Mouse (Mus musculus) liver, embryonic 11.5 days (tissue): ENCODE data around the gene Abi1. TPM values are rescaled to one million over a fixed set of nuclear protein-coding genes. Genes with fewer than 3 reads are reported as not detected.
"Not testable (repeated sequence)": the region's sequence is repeated elsewhere in the genome, so short reads cannot be mapped to it uniquely, and the experiment has no call there.

Source experiments
- ATAC-seq: fragments of 200-750 bp; cut with Nextera tagmentation; replicated peaks from 2 replicates; pipeline ENCODE4 v1.8.0; 2017; ENCODE audit warnings: moderate number of reproducible peaks, mild to moderate bottlenecking, moderate TSS enrichment, moderate library complexity; ENCODE audit not compliant: low FRiP score
- DNase-seq: peaks from one replicate; pipeline ENCODE4 v3.0.0-alpha.2; 2017; ENCODE audit warnings: low spot score
- H3K27ac ChIP-seq: fragments of 300-500 bp; sonication (generic); 2 replicates; pipeline ENCODE4 v1.5.1; 2014; ENCODE audit warnings: mild to moderate bottlenecking, low read depth, low read length, control low read depth
- H3K27me3 ChIP-seq: fragments of 300-500 bp; sonication (generic); replicated peaks from 2 replicates; pipeline ENCODE4 v1.6.1; 2014; ENCODE audit warnings: low read length, mixed read lengths; ENCODE audit not compliant: control insufficient read depth, insufficient read depth
- H3K36me3 ChIP-seq: fragments of 300-500 bp; sonication (generic); 2 replicates; pipeline ENCODE4 v1.6.1; 2014; ENCODE audit warnings: mild to moderate bottlenecking, low read length, moderate library complexity, mixed read lengths; ENCODE audit not compliant: control insufficient read depth, insufficient read depth
- H3K4me1 ChIP-seq: fragments of 300-500 bp; sonication (generic); replicated peaks from 2 replicates; pipeline ENCODE4 v1.6.1; 2014; ENCODE audit warnings: low read length, mixed read lengths; ENCODE audit not compliant: control insufficient read depth, insufficient read depth
- H3K4me2 ChIP-seq: fragments of 300-500 bp; sonication (generic); 2 replicates; pipeline ENCODE4 v1.6.1; 2014; ENCODE audit warnings: mild to moderate bottlenecking, control low read depth, moderate library complexity
- H3K4me3 ChIP-seq: fragments of 300-500 bp; sonication (generic); 2 replicates; pipeline ENCODE4 v1.5.1; 2014; ENCODE audit warnings: low read depth, low read length, control low read depth
- H3K9ac ChIP-seq: fragments of 300-500 bp; sonication (generic); 2 replicates; pipeline ENCODE4 v1.6.1; 2014; ENCODE audit warnings: low read depth, low read length, control low read depth
- H3K9me3 ChIP-seq: fragments of 300-500 bp; sonication (generic); 2 replicates; pipeline ENCODE4 v1.6.1; 2016; ENCODE audit warnings: low read length, inconsistent platforms, mixed read lengths; ENCODE audit not compliant: control insufficient read depth
- WGBS: fragments of 180-500 bp; shearing (Covaris S2); extraction: QIAGEN DNeasy Blood & Tissue Kit; methylation state at CpG from one replicate; pipeline ENCODE4 v1.1.7; 2014; 5-methylcytosine and 5-hydroxymethylcytosine counted together
- polyA plus RNA-seq: library from polyadenylated mRNA; unstranded; fragments of >200 nt; fragmentation: Nextera tagmentation; extraction: Ambion mirVana; gene quantifications from 2 replicates; pipeline ENCODE4 v1.2.1, GENCODE M21; 2014

The Abi1 gene
- polyA plus RNA-seq, 1 experiment from 2014 or later: 31.2 TPM

GRCm38 (mm10) chr2:22928259-22928658, 111.8 kb downstream of the Abi1 start:
- Histone ChIP-seq H3K9ac (no peak overlapping the region), H3K4me1 (no peaks in the 10 kb centered on the region), H3K4me3 (no peak overlapping the region), H3K36me3 (peaks cover 7% of the 10 kb centered on the region; the same call in 1 of the 2 replicates), H3K9me3 (no peaks in the 10 kb centered on the region), H3K27me3 (no peaks in the 10 kb centered on the region), H3K4me2 (no peak overlapping the region), H3K27ac (no peak overlapping the region)
- 81% methylated on average over 2 of the region's 2 CpGs for WGBS
- DNase-seq (no peak), ATAC-seq (no peak)

- H3K27ac ChIP-seq, ATAC-seq, H3K4me3 ChIP-seq, H3K9me3 ChIP-seq, H3K9ac ChIP-seq, H3K4me1 ChIP-seq, H3K27me3 ChIP-seq, H3K4me2 ChIP-seq, H3K36me3 ChIP-seq, DNase-seq: not testable (repeated sequence)
- WGBS: 85% methylated on average over 2 of the region's 3 CpGs
These were observed 114.1 kb downstream of the Abi1 start for GRCm38 (mm10) chr2:22925911-22926310.

- ATAC-seq: no peak
- no peak overlapping the region for H3K4me3 ChIP-seq
- no peaks in the 10 kb centered on the region for H3K9me3 ChIP-seq
- no peak for DNase-seq
- H3K36me3 ChIP-seq: peaks cover 6% of the 10 kb centered on the region
- H3K4me1 ChIP-seq: no peaks in the 10 kb centered on the region
- no peaks in the 10 kb centered on the region for H3K27me3 ChIP-seq
- no peak overlapping the region for H3K9ac ChIP-seq
- H3K27ac ChIP-seq: no peak overlapping the region
- H3K4me2 ChIP-seq: no peak overlapping the region
- WGBS: 92% methylated on average over 2 of the region's 2 CpGs
These were observed 121.4 kb downstream of the Abi1 start for GRCm38 (mm10) chr2:22918651-22919050.

GRCm38 (mm10) chr2:22914421-22914820, 125.6 kb downstream of the Abi1 start:
- H3K4me3 ChIP-seq: no peak overlapping the region
- no peak overlapping the region for H3K27ac ChIP-seq
- H3K4me1 ChIP-seq: no peaks in the 10 kb centered on the region
- peaks cover 14% of the 10 kb centered on the region for H3K36me3 ChIP-seq
- no peaks in the 10 kb centered on the region for H3K27me3 ChIP-seq
- no peak overlapping the region for H3K4me2 ChIP-seq
- WGBS: 90% methylated on average over 3 of the region's 3 CpGs
- no peak for DNase-seq
- no peak for ATAC-seq
- H3K9ac ChIP-seq: no peak overlapping the region
- no peaks in the 10 kb centered on the region for H3K9me3 ChIP-seq

DNA sequence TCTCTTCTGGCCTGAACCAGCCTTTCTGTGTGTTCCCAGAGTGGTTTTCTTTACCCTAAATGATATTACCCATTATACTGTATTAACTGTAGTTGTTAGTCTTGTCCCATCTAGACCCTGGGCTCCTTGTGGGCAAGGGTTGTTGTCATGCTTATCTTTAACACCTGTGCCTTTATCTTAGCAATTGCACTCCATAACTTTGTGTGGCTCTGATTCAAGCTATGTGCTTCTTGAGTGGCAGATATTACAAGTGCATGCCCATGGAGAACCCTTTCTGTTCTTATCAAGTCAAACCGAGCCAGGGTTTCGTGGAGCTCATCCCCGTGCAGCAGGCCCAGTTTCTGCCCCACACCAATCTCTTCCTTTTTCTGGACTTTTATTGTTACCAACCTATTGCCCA, 136.1 kb downstream of the Abi1 start:
- Histone ChIP-seq H3K27me3 (no peaks in the 10 kb centered on the region), H3K4me3 (no peak overlapping the region), H3K4me2 (no peak overlapping the region), H3K36me3 (peaks cover 14% of the 10 kb centered on the region), H3K9ac (no peak overlapping the region), H3K4me1 (no peaks in the 10 kb centered on the region), H3K27ac (no peak overlapping the region), H3K9me3 (no peaks in the 10 kb centered on the region)
- ATAC-seq (peak; percentile 71), DNase-seq (no peak)
- WGBS: 63% methylated on average over 3 of the region's 3 CpGs

GRCm38 (mm10) chr2:22895282-22896273, 144.5 kb downstream of the Abi1 start, which contains the start of gene Pdss1:
Gene Pdss1 (plus strand): TSS chr2:22895522.
- Histone ChIP-seq H3K27me3 (no peaks in the 10 kb centered on the region), H3K4me1 (peaks cover 5% of the 10 kb centered on the region; the same call in 1 of the 2 replicates), H3K4me2 (peak within 1 kb of the TSS; percentile 69), H3K9me3 (no peaks in the 10 kb centered on the region), H3K9ac (peak within 1 kb of the TSS; percentile 86), H3K4me3 (peak within 1 kb of the TSS; percentile 82), H3K36me3 (peaks cover 3% of the 10 kb centered on the region; the same call in 1 of the 2 replicates), H3K27ac (peak within 1 kb of the TSS; percentile 77)
- WGBS: under 1% methylated on average over 81 of the region's 81 CpGs
- ATAC-seq (peak; percentile 99), DNase-seq (peak; percentile 92)

DNA sequence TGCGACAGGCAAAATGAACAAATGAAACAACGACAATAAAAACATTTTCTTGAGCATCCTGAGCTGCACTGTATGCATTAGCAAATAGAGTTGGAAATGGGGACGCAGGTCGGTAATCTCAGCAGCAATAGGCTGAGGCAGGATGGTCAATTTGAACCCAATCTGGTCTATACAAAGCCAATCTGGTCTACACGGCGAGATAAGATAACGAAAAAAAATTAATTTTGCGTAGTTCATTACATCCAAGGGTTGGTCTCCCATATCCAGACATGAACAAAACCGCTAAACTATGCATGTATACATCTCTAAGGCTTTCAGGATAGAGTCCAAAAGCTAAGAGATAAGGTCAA, 145.1 kb downstream of the Abi1 start:
- no peak for ATAC-seq
- DNase-seq: no peak

More for the DNA sequence above, 145.1 kb downstream of the Abi1 start:
- Histone ChIP-seq H3K4me2 (peak overlapping the region; percentile 69), H3K4me3 (peak overlapping the region; percentile 82), H3K9me3 (no peaks in the 10 kb centered on the region), H3K9ac (peak overlapping the region; percentile 86), H3K4me1 (peaks cover 5% of the 10 kb centered on the region; the same call in 1 of the 2 replicates), H3K27me3 (no peaks in the 10 kb centered on the region), H3K36me3 (peaks cover 3% of the 10 kb centered on the region; the same call in 1 of the 2 replicates), H3K27ac (peak overlapping the region; percentile 77; the same call in 1 of the 2 replicates)
- WGBS: 14% methylated on average over 9 of the region's 9 CpGs
